10 mouse cellular contexts compared by ENCODE assay signal in the genomic region with DNA sequence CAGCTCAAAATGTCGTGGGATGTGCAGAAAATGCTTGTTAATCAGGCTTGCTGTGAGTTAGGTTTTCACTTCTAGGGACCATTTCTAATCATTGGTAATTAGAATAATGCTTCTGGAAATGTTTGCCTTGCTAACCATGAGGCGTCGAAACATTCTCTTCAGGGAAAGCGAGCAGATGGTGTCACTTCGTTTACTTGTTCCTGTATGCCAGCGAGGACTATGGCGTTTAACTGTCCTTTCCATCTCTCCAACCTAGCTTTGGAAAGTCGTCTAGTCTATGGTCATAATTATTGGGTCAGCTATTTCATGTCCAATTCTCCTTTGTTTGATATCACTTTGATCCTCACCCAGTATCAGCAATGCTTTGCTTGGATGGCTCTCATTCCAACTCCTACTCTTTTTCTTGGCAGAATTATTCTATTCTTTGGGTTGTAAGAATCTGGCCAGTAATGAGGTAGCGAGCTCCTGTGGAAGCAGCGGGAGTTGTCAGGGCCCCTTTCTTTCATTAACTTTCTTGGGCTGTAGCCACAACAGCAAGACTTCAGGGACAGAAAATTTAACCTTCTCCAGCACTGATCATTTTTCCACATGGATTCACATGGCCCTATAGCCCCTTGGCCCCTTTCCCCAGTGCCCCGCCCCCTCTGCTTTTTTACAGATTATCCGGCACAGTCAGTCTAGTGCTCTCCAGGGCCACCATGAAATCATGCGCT.
DNase-seq lines count a peak whose midpoint lies in the region; ATAC-seq lines count a peak whose summit lies in the region.
"Had no signal": no experiment of that assay in that cellular context is flagged by ENCODE, and none has a peak within 500 bp of the region (broad histone marks: within the 10 kb centered on the region; RNA-seq: fewer than 3 reads in every experiment).

No protein-coding gene starts in this region.

- no peaks in the 10 kb centered on the region for H3K9me3 ChIP-seq in neural tube, embryonic 11.5 days (ENCODE audit: control insufficient read depth, low read length)
- no peaks in the 10 kb centered on the region for H3K9me3 ChIP-seq in neural tube, embryonic 15.5 days (replicated peaks)
- H3K9me3 ChIP-seq in hindbrain, embryonic 15.5 days, result no peaks in the 10 kb centered on the region

- no peak overlapping the region for H3K4me2 ChIP-seq in neural tube, embryonic 11.5 days (ENCODE audit: low read depth)
- no peak overlapping the region for H3K4me2 ChIP-seq in neural tube, embryonic 15.5 days
- peak overlapping the region; percentile 17; the same call in 1 of the 2 replicates for H3K4me2 ChIP-seq in hindbrain, embryonic 15.5 days

- H3K4me1 ChIP-seq in neural tube, embryonic 11.5 days (ENCODE audit: control insufficient read depth, insufficient read depth, low read length), result no peaks in the 10 kb centered on the region
- H3K4me1 ChIP-seq in neural tube, embryonic 15.5 days, result 0 out of 2 replicates have a peak, but pooled peaks cover 2% of the 10 kb centered on the region
- no peaks in the 10 kb centered on the region for H3K4me1 ChIP-seq in hindbrain, embryonic 15.5 days (replicated peaks)

- ATAC-seq in neural tube, embryonic 11.5 days (ENCODE audit: insufficient read depth, low FRiP score, low TSS enrichment), result 0 out of 2 replicates have a peak, but pooled peaks have one; percentile 50
- ATAC-seq in neural tube, embryonic 15.5 days (ENCODE audit: low FRiP score), result no peak
- peak; percentile 83 for ATAC-seq in hindbrain, embryonic 15.5 days (ENCODE audit: low FRiP score, low read depth)

- H3K27ac ChIP-seq in neural tube, embryonic 11.5 days (ENCODE audit: low read depth, low read length), result no peak overlapping the region
- H3K27ac ChIP-seq in neural tube, embryonic 15.5 days (replicated peaks), result no peak overlapping the region
- H3K27ac ChIP-seq in hindbrain, embryonic 15.5 days (replicated peaks), result no peak overlapping the region
- H3K27ac ChIP-seq: heart, adult 2 months had no signal

- WGBS in neural tube, embryonic 11.5 days, result 73% methylated on average over 13 of the region's 13 CpGs
- 48% methylated on average over 13 of the region's 13 CpGs for WGBS in neural tube, embryonic 15.5 days
- 48% methylated on average over 13 of the region's 13 CpGs for WGBS in hindbrain, embryonic 15.5 days

- no peak overlapping the region for H3K4me3 ChIP-seq in neural tube, embryonic 11.5 days (ENCODE audit: low read depth, low read length)
- no peak overlapping the region for H3K4me3 ChIP-seq in neural tube, embryonic 15.5 days (replicated peaks)
- H3K4me3 ChIP-seq in hindbrain, embryonic 15.5 days, result no peak overlapping the region
- H3K4me3 ChIP-seq: heart, adult 2 months had no signal

- no peak overlapping the region for H3K9ac ChIP-seq in neural tube, embryonic 11.5 days (ENCODE audit: low read length)
- H3K9ac ChIP-seq in neural tube, embryonic 15.5 days (replicated peaks), result no peak overlapping the region
- H3K9ac ChIP-seq in hindbrain, embryonic 15.5 days, result no peak overlapping the region

- H3K36me3 ChIP-seq in neural tube, embryonic 11.5 days (ENCODE audit: control insufficient read depth, insufficient read depth, low read length), result no peaks in the 10 kb centered on the region
- no peaks in the 10 kb centered on the region for H3K36me3 ChIP-seq in neural tube, embryonic 15.5 days
- no peaks in the 10 kb centered on the region for H3K36me3 ChIP-seq in hindbrain, embryonic 15.5 days

- no peaks in the 10 kb centered on the region for H3K27me3 ChIP-seq in neural tube, embryonic 11.5 days (ENCODE audit: control insufficient read depth, insufficient read depth, low read length)
- H3K27me3 ChIP-seq in neural tube, embryonic 15.5 days (replicated peaks), result no peaks in the 10 kb centered on the region
- H3K27me3 ChIP-seq in hindbrain, embryonic 15.5 days, result no peaks in the 10 kb centered on the region

- DNase-seq in adrenal gland, postnatal 25 days, result peak; percentile 2
- DNase-seq in adrenal gland, adult 2 months, result no peak
- no peak for DNase-seq in neural tube, embryonic 11.5 days (ENCODE audit: low spot score)
- DNase-seq in retina, postnatal 1 day, result peak; percentile 53
- DNase-seq in lung, postnatal 25 days (ENCODE audit: low spot score), result no peak
- DNase-seq in heart, adult 8-10 months (ENCODE audit: low spot score), result no peak
- DNase-seq: heart, adult 2 months; kidney, postnatal 14 days had no signal

Comparison
In these comparisons a context has a peak if more than half of its experiments do, and no peak if none do; other contexts are left out.
1. DNase-seq: peak in adrenal gland, postnatal 25 days (single experiment) and retina, postnatal 1 day (single experiment); none in adrenal gland, adult 2 months (single experiment), neural tube, embryonic 11.5 days (single experiment), lung, postnatal 25 days (single experiment) and heart, adult 8-10 months (single experiment).